Mouse (Mus musculus) testis, adult 2 months (tissue): ENCODE measurements around the gene Arsg.

Source experiments
- CTCF ChIP-seq: fragments of 200-500 bp; IDR thresholded peaks from 2 replicates; pipeline ENCODE4 v1.5.1; 2012; ENCODE audit warnings: low read depth, mild to moderate bottlenecking, inconsistent platforms, low read length, moderate library complexity; ENCODE audit not compliant: control insufficient read depth, insufficient read depth, insufficient replicate concordance
- POLR2A ChIP-seq: fragments of 200-500 bp; IDR thresholded peaks from 2 replicates; pipeline ENCODE4 v1.6.1; 2012; ENCODE audit warnings: low read depth, mild to moderate bottlenecking, inconsistent platforms, low read length, moderate library complexity; ENCODE audit not compliant: control insufficient read depth

GRCm38 (mm10) chr11:109583986-109584385, 110.8 kb downstream of the Arsg start:
- TF ChIP-seq CTCF, result no peak
- TF ChIP-seq POLR2A, result no peak
